Mouse (Mus musculus): Measurements from ENCODE around the gene Cldn13. TPM values are rescaled to one million over a fixed set of nuclear protein-coding genes. Genes with fewer than 3 reads are reported as not detected.

Cldn13 gene
- polyA plus RNA-seq, 1 experiment from 2014 or later = 278 TPM

DNA sequence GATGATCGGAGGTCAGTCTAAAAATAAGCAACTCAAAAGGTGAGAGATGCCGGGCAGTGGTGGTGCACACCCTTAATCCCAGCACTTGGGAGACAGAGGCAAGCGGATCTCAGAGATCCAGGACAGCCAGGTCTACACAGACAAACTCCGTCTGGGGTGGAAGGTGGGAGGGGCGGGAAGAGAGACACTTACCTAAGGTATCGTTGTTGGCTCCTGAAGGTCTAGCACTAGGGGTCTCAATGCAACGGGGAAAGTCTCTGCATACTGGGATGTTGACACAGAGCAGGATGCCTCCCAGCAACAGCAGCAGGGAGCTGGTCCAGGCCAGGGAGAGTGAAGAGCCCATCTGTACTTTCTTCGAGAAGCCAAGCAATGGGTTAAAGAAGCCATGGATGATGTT lies 816 bp downstream of the Cldn13 start:
- Histone ChIP-seq H3K9ac (peak overlapping the region; percentile 84), H3K27me3 (no peaks in the 10 kb centered on the region), H3K4me2 (peak overlapping the region; percentile 79), H3K27ac (replicated peaks) (peak overlapping the region; percentile 98), H3K36me3 (replicated peaks) (peaks cover 13% of the 10 kb centered on the region), H3K9me3 (replicated peaks) (no peaks in the 10 kb centered on the region), H3K4me3 (replicated peaks) (peak overlapping the region; percentile 76), H3K4me1 (replicated peaks) (peaks cover 61% of the 10 kb centered on the region)
- 23% methylated on average over 8 of the region's 8 CpGs for WGBS (ENCODE audit: insufficient replicate concordance)
- no peak for ATAC-seq (ENCODE audit: insufficient read depth)

DNA sequence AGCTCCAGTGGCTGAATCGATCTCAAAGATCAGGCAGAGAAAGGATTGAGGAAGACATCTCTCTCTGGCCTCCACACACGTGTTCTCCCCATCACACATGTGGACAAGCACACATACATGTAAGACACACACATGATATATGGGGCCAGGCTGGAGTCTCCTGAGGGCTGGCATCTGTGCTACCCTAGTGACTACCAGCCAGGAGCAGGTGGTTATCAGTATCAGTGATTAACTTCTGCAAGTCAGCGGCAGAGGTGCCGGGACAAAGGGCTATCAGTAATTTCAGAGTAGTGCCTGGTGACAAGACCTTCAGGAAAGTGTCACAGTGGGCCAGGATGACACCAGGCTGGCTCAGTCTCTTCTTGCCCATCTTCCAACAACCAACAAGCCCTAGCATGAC lies 1.6 kb downstream of the Cldn13 start:
- Histone ChIP-seq H3K27ac (replicated peaks) (peak overlapping the region; percentile 98), H3K4me3 (replicated peaks) (peak overlapping the region; percentile 76), H3K27me3 (no peaks in the 10 kb centered on the region), H3K9ac (peak overlapping the region; percentile 84), H3K9me3 (replicated peaks) (no peaks in the 10 kb centered on the region), H3K4me2 (peak overlapping the region; percentile 79), H3K36me3 (replicated peaks) (peaks cover 13% of the 10 kb centered on the region), H3K4me1 (replicated peaks) (peaks cover 61% of the 10 kb centered on the region)
- 28% methylated on average over 4 of the region's 4 CpGs for WGBS (ENCODE audit: insufficient replicate concordance)
- ATAC-seq (ENCODE audit: insufficient read depth) = peak; percentile 85

- ATAC-seq (ENCODE audit: insufficient read depth) = peak; percentile 51
- peaks cover 13% of the 10 kb centered on the region for H3K36me3 ChIP-seq (replicated peaks)
- peak overlapping the region; percentile 98 for H3K27ac ChIP-seq (replicated peaks)
- H3K27me3 ChIP-seq = no peaks in the 10 kb centered on the region
- peak overlapping the region; percentile 79 for H3K4me2 ChIP-seq
- 20% methylated on average over 3 of the region's 3 CpGs for WGBS (ENCODE audit: insufficient replicate concordance)
- H3K9me3 ChIP-seq (replicated peaks) = no peaks in the 10 kb centered on the region
- H3K4me1 ChIP-seq (replicated peaks) = peaks cover 61% of the 10 kb centered on the region
- H3K9ac ChIP-seq = peak overlapping the region; percentile 84
- H3K4me3 ChIP-seq (replicated peaks) = peak overlapping the region; percentile 76
Measured at GRCm38 (mm10) chr5:134913352-134913751, 2.0 kb downstream of the Cldn13 start.

- peak overlapping the region; percentile 76 for H3K4me3 ChIP-seq (replicated peaks)
- H3K27ac ChIP-seq (replicated peaks) = peak overlapping the region; percentile 63
- H3K9me3 ChIP-seq (replicated peaks) = no peaks in the 10 kb centered on the region
- H3K27me3 ChIP-seq = no peaks in the 10 kb centered on the region
- 86% methylated on average over 2 of the region's 2 CpGs for WGBS (ENCODE audit: insufficient replicate concordance)
- H3K9ac ChIP-seq = no peak overlapping the region
- H3K4me1 ChIP-seq (replicated peaks) = peaks cover 52% of the 10 kb centered on the region
- H3K36me3 ChIP-seq (replicated peaks) = peaks cover 13% of the 10 kb centered on the region
- H3K4me2 ChIP-seq = peak overlapping the region; percentile 79
- no peak for ATAC-seq (ENCODE audit: insufficient read depth)
Measured at GRCm38 (mm10) chr5:134911901-134912300, 3.4 kb downstream of the Cldn13 start.

- no peak overlapping the region for H3K9ac ChIP-seq
- ATAC-seq (ENCODE audit: insufficient read depth) = peak; percentile 83
- H3K4me2 ChIP-seq = no peak overlapping the region
- H3K9me3 ChIP-seq (replicated peaks) = no peaks in the 10 kb centered on the region
- WGBS (ENCODE audit: insufficient replicate concordance) = under 1% methylated on average over 13 of the region's 13 CpGs
- H3K27me3 ChIP-seq = no peaks in the 10 kb centered on the region
- no peak overlapping the region for H3K27ac ChIP-seq (replicated peaks)
- peaks cover 9% of the 10 kb centered on the region; the same call in 1 of the 2 replicates for H3K36me3 ChIP-seq (replicated peaks)
- H3K4me3 ChIP-seq (replicated peaks) = no peak overlapping the region
- H3K4me1 ChIP-seq (replicated peaks) = peaks cover 37% of the 10 kb centered on the region
Measured at GRCm38 (mm10) chr5:134907135-134907534, 8.2 kb downstream of the Cldn13 start.

DNA sequence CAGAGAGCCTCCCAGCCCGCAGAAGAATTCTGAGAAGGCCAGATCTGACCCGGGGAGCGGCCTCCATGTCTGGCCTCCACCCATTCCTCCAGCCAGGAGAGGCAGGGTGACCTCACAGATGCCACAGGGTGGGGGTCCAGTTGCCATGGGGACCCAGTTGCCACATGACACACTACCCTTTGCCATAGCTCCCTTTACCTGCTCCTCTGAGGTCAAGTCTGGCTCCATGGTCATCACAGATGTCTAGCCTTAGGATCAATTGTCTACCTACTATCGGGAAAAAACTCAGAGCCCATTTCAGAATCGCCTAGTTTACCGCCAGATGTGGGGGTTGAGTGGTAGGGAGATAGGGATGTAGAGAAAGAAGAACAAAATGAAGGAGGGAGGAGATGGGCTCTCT lies 8.7 kb downstream of the Cldn13 start, which contains the start of gene Tmem270:
Gene Tmem270, minus strand, starts transcription at position 101 of the 400 bp plus-strand sequence.
- ATAC-seq (ENCODE audit: insufficient read depth) = no peak
- H3K4me1 ChIP-seq (replicated peaks) = peaks cover 32% of the 10 kb centered on the region
- H3K4me3 ChIP-seq (replicated peaks) = no peak within 1 kb of the TSS
- H3K4me2 ChIP-seq = no peak within 1 kb of the TSS
- H3K27ac ChIP-seq (replicated peaks) = no peak within 1 kb of the TSS
- H3K9me3 ChIP-seq (replicated peaks) = no peaks in the 10 kb centered on the region
- H3K27me3 ChIP-seq = no peaks in the 10 kb centered on the region
- WGBS (ENCODE audit: insufficient replicate concordance) = 80% methylated on average over 6 of the region's 6 CpGs
- 0 out of 2 replicates have a peak, but pooled peaks cover 5% of the 10 kb centered on the region for H3K36me3 ChIP-seq (replicated peaks)
- H3K9ac ChIP-seq = no peak within 1 kb of the TSS

DNA sequence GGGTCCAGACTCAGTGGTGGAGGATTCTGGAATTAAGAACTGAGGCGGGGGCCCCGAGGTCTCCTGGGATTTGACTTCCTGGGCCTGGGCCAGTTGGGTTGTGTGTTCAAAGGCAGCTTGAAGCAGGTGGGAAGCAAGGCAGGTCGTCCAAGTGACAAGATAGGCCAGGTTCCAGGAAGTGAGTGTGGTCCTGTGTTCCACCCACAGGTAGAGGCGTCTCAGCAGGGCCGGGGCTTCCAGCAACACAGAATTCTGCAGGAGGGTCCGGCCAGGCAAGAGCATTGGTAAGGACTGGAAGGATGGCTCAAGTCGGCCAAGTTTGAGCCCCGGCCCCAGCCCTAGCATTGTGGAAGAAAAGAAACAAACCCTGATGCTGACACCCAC lies 13.7 kb downstream of the Cldn13 start:
- Histone ChIP-seq H3K4me1 (replicated peaks) (peaks cover 3% of the 10 kb centered on the region; the same call in 1 of the 2 replicates), H3K9ac (no peak overlapping the region), H3K36me3 (replicated peaks) (no peaks in the 10 kb centered on the region), H3K4me2 (no peak overlapping the region), H3K4me3 (replicated peaks) (no peak overlapping the region), H3K27ac (replicated peaks) (no peak overlapping the region), H3K9me3 (replicated peaks) (no peaks in the 10 kb centered on the region), H3K27me3 (no peaks in the 10 kb centered on the region)
- ATAC-seq (ENCODE audit: insufficient read depth) = no peak
- WGBS (ENCODE audit: insufficient replicate concordance) = 47% methylated on average over 8 of the region's 8 CpGs

DNA sequence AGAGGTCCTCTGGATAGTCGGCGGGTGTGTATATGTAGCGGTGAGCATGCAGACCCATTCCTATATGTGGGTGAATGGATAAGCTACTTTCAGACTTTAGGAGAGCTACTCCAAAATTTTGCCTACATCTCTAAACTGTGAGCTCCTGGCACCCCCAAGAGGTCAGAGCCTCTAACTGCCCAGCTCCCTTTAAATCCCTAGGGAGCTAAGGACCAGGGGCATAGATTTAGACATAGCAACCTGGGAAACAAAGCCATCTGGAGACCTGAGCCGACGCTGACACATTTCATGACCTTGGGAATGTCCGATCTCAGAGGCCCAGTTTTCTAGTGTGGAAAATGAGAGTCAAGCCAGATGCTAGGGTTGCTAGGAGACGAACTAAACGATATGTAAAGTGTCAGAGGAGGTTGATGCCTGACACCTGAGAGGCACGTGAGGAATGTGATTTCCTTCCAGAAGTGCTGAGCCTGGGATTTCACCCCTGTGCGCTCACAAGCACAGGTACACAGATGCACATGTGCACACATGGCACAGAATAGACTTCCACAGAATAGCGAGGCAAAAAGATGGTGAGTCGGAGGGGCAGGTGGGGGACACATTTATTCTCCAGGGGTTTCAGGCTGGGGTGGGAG lies 14.2 kb downstream of the Cldn13 start:
- Histone ChIP-seq H3K9me3 (replicated peaks) (no peaks in the 10 kb centered on the region), H3K27me3 (no peaks in the 10 kb centered on the region), H3K27ac (replicated peaks) (no peak overlapping the region), H3K4me3 (replicated peaks) (no peak overlapping the region), H3K4me1 (replicated peaks) (no peaks in the 10 kb centered on the region), H3K4me2 (no peak overlapping the region), H3K9ac (no peak overlapping the region), H3K36me3 (replicated peaks) (no peaks in the 10 kb centered on the region)
- WGBS (ENCODE audit: insufficient replicate concordance) = 39% methylated on average over 12 of the region's 12 CpGs
- ATAC-seq (ENCODE audit: insufficient read depth) = no peak

DNA sequence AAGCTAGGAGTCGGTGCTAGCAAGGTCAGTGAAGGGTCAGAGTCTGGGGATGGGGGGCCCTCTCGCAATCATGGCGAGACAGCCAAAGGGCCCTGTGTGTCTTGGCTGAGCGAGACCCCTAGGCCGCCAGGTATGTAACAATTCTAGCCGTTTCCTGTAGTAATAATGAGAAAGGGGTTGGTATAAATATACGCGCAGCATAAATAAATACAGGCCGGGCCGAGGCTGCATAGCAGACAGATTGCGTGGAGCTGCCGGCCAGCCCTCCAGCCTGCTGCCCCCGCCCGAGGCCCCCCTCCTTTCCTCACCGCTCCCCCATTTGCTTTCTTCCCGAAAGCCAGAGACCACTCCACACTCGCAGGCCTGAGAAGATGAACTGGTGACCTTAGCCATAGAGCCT lies 17.7 kb downstream of the Cldn13 start:
- no peaks in the 10 kb centered on the region for H3K27me3 ChIP-seq
- no peak overlapping the region for H3K4me3 ChIP-seq (replicated peaks)
- no peak for ATAC-seq (ENCODE audit: insufficient read depth)
- H3K36me3 ChIP-seq (replicated peaks) = no peaks in the 10 kb centered on the region
- H3K9ac ChIP-seq = no peak overlapping the region
- no peaks in the 10 kb centered on the region for H3K9me3 ChIP-seq (replicated peaks)
- H3K27ac ChIP-seq (replicated peaks) = no peak overlapping the region
- H3K4me2 ChIP-seq = no peak overlapping the region
- no peaks in the 10 kb centered on the region for H3K4me1 ChIP-seq (replicated peaks)
- WGBS (ENCODE audit: insufficient replicate concordance) = 74% methylated on average over 17 of the region's 17 CpGs

DNA sequence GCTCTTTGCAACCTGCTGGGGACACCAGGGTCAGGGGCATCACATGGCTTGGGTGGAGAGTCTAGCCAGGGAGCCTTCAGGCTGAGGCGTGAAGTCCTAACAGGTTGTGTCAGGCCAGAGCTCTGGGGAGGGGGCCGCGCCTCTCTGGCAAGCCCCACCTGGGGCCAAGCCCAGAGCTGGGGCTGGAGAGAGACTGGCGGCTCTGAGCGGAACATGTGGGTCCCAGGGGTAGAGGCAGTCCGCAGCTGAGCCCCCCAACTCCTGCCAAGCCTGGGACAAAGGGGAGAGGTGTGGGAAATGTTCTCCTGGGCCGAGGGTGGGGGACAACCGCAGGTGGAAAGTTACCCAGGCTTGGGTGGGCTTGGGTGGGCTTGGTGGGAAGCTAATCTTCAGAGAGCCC lies 18.4 kb downstream of the Cldn13 start:
- Histone ChIP-seq H3K9me3 (replicated peaks) (no peaks in the 10 kb centered on the region), H3K36me3 (replicated peaks) (no peaks in the 10 kb centered on the region), H3K27ac (replicated peaks) (no peak overlapping the region), H3K27me3 (no peaks in the 10 kb centered on the region), H3K4me3 (replicated peaks) (no peak overlapping the region), H3K4me2 (no peak overlapping the region), H3K9ac (no peak overlapping the region), H3K4me1 (replicated peaks) (no peaks in the 10 kb centered on the region)
- WGBS (ENCODE audit: insufficient replicate concordance) = 65% methylated on average over 8 of the region's 8 CpGs
- no peak for ATAC-seq (ENCODE audit: insufficient read depth)

GRCm38 (mm10) chr5:134895291-134895690 lies 20.0 kb downstream of the Cldn13 start:
- H3K36me3 ChIP-seq (replicated peaks) = no peaks in the 10 kb centered on the region
- no peaks in the 10 kb centered on the region for H3K4me1 ChIP-seq (replicated peaks)
- 76% methylated on average over 8 of the region's 8 CpGs for WGBS (ENCODE audit: insufficient replicate concordance)
- H3K4me3 ChIP-seq (replicated peaks) = no peak overlapping the region
- no peaks in the 10 kb centered on the region for H3K9me3 ChIP-seq (replicated peaks)
- H3K27me3 ChIP-seq = no peaks in the 10 kb centered on the region
- no peak overlapping the region for H3K27ac ChIP-seq (replicated peaks)
- no peak overlapping the region for H3K9ac ChIP-seq
- H3K4me2 ChIP-seq = no peak overlapping the region
- ATAC-seq (ENCODE audit: insufficient read depth) = no peak

DNA sequence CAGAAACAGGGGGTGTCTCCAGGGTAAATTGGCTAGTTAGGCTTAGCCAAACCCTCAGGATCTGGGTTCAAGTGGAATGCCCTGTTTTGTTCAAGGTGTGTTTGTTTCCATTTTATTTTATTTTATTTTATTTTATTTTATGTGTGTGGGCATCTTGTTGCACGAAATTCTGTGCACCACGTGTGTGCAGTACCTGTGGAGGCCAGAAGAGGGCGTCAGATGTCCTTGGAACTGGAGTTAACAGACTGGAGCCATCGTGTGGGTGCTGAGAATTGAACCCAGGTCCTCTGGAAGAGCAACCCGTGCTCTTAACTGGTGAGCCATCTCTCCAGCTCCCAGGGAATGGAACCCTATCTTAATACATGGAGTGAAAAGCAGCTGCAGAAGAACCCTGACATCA lies 22.6 kb downstream of the Cldn13 start:
- no peak overlapping the region for H3K9ac ChIP-seq
- H3K4me3 ChIP-seq (replicated peaks) = no peak overlapping the region
- no peak overlapping the region for H3K4me2 ChIP-seq
- no peaks in the 10 kb centered on the region for H3K9me3 ChIP-seq (replicated peaks)
- H3K4me1 ChIP-seq (replicated peaks) = no peaks in the 10 kb centered on the region
- H3K27me3 ChIP-seq = no peaks in the 10 kb centered on the region
- no peaks in the 10 kb centered on the region for H3K36me3 ChIP-seq (replicated peaks)
- no peak for ATAC-seq (ENCODE audit: insufficient read depth)
- 52% methylated on average over 5 of the region's 5 CpGs for WGBS (ENCODE audit: insufficient replicate concordance)
- no peak overlapping the region for H3K27ac ChIP-seq (replicated peaks)

Measured in liver, embryonic 15.5 days (tissue).